Mouse (Mus musculus): ENCODE measurements around the gene Spag6.

The Spag6 gene

GRCm38 (mm10) chr2:18693871-18694610 lies at the start of gene Spag6:
TSS of gene Spag6 (plus strand) at chr2:18694032.
- no peak for DNase-seq (ENCODE audit: low spot score)

DNA sequence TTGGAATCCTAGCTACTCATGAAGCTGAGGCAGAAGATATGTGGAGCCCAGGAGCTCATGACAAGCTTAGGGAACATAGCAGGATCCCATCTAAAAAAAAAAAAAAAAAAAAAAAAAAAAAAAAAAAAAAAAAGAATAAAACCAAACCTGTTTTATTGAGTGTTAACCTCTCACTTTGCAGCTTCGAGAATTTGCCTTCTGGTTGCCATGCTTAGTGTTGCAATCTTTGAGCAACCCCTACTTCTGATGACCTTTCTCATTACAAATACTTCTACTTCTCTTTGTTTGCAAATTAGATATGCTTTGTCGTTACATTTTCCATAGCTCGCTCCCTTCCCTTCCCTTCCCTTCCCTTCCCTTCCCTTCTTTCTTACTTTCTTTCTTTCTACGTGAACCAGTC lies 45.3 kb upstream of the Spag6 start:
- DNase-seq (ENCODE audit: low spot score), result no peak

DNA sequence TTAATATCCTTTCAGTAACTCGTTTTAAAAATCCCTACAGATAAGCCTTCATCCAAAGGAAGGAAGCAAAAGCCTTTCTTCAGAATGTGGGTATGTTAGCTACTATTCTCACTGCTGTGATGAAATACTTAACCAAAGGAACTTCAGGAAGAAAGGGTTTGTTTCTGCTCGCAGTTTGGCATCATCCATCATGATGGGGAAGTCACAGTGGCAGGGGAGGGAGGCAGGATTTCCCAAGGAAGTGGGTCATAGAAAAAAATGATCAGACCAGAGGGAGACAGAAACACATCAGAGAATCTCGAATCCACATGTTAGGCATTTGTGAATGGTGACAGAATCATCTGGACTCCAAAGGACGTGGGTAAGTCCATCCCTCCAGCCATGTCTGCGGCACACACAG lies 39.0 kb upstream of the Spag6 start:
- DNase-seq (ENCODE audit: low spot score), result no peak

DNA sequence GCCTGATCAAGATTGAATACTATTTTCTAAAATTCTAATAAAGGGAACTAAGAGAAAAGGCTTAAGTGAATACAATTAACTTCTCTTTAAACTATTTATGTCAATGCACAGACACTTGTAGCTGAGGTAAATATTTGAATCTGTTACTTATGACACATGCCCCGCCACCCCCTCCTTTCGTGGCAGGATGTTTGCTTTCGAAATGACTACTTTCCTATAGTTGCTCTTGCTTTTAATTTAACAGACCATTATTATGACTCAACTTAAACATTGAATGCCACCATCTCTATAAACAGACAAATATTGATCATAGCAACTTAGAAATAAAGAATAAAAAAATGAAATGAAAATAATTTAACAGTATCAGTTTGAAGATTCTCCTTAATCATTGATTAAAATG lies 29.8 kb upstream of the Spag6 start:
- DNase-seq (ENCODE audit: low spot score), result no peak

GRCm38 (mm10) chr2:18671041-18671440 lies 22.8 kb upstream of the Spag6 start:
- DNase-seq (ENCODE audit: low spot score), result no peak

DNA sequence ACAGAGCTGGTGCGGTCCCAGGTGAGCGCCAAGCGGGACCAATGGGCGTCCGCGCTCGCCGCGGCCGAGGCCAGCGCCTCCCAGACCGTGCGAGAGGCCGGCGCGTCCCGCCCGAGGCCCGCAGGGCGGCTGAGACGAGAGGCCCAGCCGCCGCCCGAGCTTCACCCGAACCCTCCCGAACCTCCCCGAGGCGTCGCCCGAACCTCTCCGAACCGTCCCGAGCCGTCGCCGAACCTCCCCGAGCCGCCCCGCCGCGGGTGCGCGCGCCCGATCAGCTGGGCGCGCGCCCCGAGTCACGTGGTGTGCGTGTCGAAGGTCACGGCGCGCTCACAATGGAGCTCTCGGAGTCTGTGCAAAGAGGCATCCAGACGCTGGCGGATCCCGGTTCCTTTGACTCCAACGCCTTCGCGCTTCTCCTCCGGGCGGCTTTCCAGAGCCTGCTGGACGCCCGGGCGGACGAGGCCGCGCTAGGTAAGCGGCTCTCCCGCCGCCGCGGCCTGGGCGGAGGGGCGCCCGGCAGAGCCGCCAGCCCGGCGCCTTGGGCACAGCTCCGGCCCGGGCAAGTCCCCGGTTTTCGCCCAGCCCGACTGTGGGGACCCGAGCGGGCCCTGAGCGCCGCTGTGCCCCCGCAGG lies 21.6 kb upstream of the Spag6 start, which contains the start of gene Commd3:
Gene Commd3, plus strand, starts transcription at position 252 of the 633 bp plus-strand sequence.
- no peak for DNase-seq (ENCODE audit: low spot score)

- DNase-seq (ENCODE audit: low spot score), result no peak
Measured at GRCm38 (mm10) chr2:18672766-18673164, 21.1 kb upstream of the Spag6 start.

DNA sequence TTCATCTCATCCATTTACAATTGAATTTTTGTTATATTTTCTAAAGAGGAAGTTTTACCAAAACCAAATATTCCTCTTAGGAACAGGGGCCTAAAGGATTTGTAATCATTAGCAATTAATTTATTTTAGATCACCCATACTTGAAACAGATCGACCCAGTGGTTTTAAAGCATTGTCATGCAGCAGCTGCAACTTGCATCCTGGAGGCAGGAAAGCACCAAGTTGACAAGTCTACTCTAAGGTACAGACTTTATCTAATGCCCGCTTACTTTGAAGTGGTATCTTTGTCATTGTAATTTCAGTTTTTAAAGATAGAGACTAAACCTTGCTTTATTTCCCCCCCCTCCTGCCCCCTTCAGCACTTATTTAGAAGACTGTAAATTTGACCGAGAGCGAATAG lies 20.1 kb upstream of the Spag6 start:
- DNase-seq (ENCODE audit: low spot score), result no peak

DNA sequence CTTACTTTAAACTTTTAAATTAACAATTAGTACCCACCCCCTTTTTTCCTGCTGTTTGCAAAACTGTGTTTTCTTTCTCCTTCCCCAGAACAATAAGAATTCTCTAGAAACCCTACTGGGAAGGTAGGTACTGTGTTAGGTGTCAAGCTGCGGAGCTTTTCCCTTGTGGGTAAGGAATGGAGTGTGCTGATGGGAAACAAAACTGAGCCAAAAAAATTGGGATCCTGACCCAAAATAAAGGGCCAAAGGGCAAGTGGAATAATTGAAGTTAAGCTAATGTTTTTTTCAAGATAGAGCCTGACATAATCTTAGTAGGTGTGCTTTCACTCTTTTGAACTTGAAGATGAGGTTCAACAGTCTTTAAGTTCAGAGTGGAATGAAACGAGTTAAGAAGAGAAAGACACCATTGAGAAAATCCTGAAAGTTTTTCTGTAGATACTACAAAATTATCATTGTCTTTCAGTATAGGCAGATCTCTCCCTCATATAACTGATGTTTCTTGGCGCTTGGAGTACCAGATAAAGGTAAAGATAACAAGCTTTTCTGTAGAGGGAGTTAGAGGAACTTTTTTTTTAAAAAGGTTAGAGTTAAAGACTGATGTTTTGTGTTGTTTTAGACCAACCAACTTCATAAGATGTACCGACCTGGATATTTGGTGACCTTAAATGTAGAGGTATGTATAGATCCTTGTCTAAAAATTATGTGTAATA lies 19.5 kb upstream of the Spag6 start:
- DNase-seq (ENCODE audit: low spot score), result no peak

- no peak for DNase-seq (ENCODE audit: low spot score)
Measured at GRCm38 (mm10) chr2:18675681-18676456, 18.0 kb upstream of the Spag6 start.

DNA sequence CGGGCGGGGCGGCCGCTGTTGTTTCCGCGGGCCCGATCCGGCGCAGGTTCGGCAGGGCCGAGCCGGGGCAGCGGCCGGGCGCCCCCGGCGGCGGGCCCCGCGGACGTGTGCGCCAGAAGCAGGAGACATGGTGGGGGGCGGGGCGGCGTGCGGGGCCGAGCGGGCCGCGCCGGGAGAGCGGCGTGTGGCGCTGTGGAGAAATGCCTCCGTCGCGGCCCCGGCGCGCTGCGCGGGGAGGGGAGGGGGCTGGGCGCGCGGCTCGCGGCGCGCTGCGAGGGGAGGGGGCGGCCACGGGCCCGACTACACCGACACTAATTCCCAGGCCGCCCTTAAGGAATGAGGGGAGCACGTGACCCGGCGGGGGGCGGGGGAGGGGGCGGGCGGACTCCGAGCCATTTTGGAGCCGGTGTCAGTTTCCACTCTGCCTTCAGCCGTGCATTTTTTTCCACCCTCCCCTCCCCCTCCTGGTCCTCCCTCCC lies 17.3 kb upstream of the Spag6 start:
- DNase-seq (ENCODE audit: low spot score), result no peak

- DNase-seq (ENCODE audit: low spot score), result no peak
Measured at GRCm38 (mm10) chr2:18676936-18677491, 16.8 kb upstream of the Spag6 start, which contains the start of gene Bmi1. TSS of gene Bmi1 (plus strand) at chr2:18677018.

GRCm38 (mm10) chr2:18677631-18678471 lies 16.0 kb upstream of the Spag6 start:
- no peak for DNase-seq (ENCODE audit: low spot score)

GRCm38 (mm10) chr2:18679701-18680100 lies 14.1 kb upstream of the Spag6 start:
- DNase-seq (ENCODE audit: low spot score), result no peak

- DNase-seq (ENCODE audit: low spot score), result no peak
Measured at GRCm38 (mm10) chr2:18680501-18680900, 13.3 kb upstream of the Spag6 start.

- DNase-seq (ENCODE audit: low spot score), result no peak
Measured at GRCm38 (mm10) chr2:18680961-18681360, 12.9 kb upstream of the Spag6 start.

- no peak for DNase-seq (ENCODE audit: low spot score)
Measured at GRCm38 (mm10) chr2:18684062-18684461, 9.8 kb upstream of the Spag6 start.

- DNase-seq (ENCODE audit: low spot score), result no peak
Measured at GRCm38 (mm10) chr2:18686386-18686785, 7.4 kb upstream of the Spag6 start.

DNA sequence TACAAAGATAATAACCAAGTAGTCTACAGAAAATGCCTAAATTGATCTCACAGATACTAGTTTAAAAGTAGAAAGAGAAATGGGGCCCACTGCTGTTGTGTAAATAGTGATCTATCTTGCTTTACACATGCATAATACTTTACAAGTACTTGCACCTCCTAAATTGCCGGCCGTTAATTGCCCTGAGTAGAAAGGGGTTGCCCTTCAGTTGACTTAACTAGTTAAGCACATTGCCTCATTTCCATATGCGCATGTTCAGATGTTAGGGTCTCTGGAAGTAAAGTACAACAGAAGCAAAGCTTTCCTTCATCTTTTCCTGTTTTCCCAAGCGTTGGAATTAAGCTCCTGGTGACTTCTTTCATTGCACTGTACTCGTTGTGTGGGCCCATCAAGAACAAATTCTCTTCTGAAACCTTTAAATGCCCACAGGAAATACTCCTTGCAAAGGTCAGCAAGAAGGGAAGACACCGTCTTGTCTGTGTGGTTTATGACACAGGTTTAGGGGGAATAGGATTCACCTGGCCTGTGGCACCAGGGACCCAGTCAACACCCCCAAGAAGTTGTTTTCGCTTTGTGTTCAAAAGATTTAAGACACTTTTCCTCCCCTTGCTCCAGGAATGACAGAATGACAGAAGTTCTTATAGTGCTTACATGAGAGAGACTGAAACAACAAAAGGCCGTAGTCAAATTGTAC lies 6.9 kb upstream of the Spag6 start:
- DNase-seq (ENCODE audit: low spot score), result no peak

- no peak for DNase-seq (ENCODE audit: low spot score)
Measured at GRCm38 (mm10) chr2:18687671-18688170, 6.1 kb upstream of the Spag6 start.

Data from layer of hippocampus, adult 9-10 months (tissue).